Mouse (Mus musculus) small intestine, adult 2 months (tissue): Measurements from ENCODE around the gene Camk2b.
"Not testable (repeated sequence)": the region's sequence is repeated elsewhere in the genome, so short reads cannot be mapped to it uniquely, and the experiment has no call there.

Experiments used
- CTCF ChIP-seq: fragments of 200-500 bp; IDR thresholded peaks from 2 replicates; pipeline ENCODE4 v1.5.1; 2012; ENCODE audit warnings: low read depth, mild to moderate bottlenecking, control low read depth, inconsistent platforms, low read length, moderate library complexity, mixed read lengths; ENCODE audit not compliant: insufficient replicate concordance, insufficient read length; ENCODE audit errors: extremely low read depth
- POLR2A ChIP-seq: fragments of 200-500 bp; IDR thresholded peaks from 2 replicates; pipeline ENCODE4 v1.6.1; 2012; ENCODE audit warnings: low read depth, mild to moderate bottlenecking, control low read depth, inconsistent platforms, low read length, moderate library complexity

DNA sequence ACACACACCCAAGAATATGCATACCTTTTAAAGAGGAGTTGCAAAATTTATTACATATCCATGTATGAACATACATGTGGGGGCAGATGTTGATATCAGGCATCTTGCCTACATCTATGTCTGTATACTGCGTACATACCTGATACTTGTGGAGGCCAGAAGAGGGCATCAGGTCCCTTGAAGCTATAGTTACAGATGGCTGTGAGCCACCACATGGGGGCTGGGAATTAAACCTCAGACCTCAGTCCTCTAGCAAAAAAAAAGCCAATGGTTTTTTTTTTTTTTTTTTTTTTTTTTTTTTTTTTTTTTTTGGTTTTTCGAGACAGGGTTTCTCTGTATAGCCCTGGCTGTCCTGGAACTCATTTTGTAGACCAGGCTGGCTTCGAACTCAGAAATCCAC is 30.5 kb upstream of the Camk2b start:
- TF ChIP-seq CTCF, POLR2A: not testable (repeated sequence)
